Mouse (Mus musculus) heart, postnatal 0 days (tissue): ENCODE measurements around the gene Psma6. TPM values are rescaled to one million over a fixed set of nuclear protein-coding genes. Genes with fewer than 3 reads are reported as not detected.

Experiments
- ATAC-seq: fragments of 200-750 bp; cut with Nextera tagmentation; 2 replicates; pipeline ENCODE4 v1.8.0; 2017; ENCODE audit warnings: low read depth, moderate number of reproducible peaks, moderate library complexity; ENCODE audit not compliant: insufficient read depth
- DNase-seq: peaks from one replicate; pipeline ENCODE4 v3.0.0-alpha.2; 2016; ENCODE audit warnings: low spot score
- H3K27ac ChIP-seq: fragments of 300-500 bp; sonication (generic); 2 replicates; pipeline ENCODE4 v1.5.1; 2014; ENCODE audit warnings: low read depth, mild to moderate bottlenecking
- H3K27me3 ChIP-seq: fragments of 300-500 bp; sonication (generic); 2 replicates; pipeline ENCODE4 v1.6.1; 2014; ENCODE audit warnings: low read length, mixed read lengths; ENCODE audit not compliant: control insufficient read depth, insufficient read depth
- H3K36me3 ChIP-seq: fragments of 300-500 bp; sonication (generic); replicated peaks from 2 replicates; pipeline ENCODE4 v1.6.1; 2014; ENCODE audit warnings: low read length, mixed read lengths; ENCODE audit not compliant: control insufficient read depth, insufficient read depth
- H3K4me1 ChIP-seq: fragments of 300-500 bp; sonication (generic); 2 replicates; pipeline ENCODE4 v1.6.1; 2014; ENCODE audit warnings: antibody characterized with exemption; ENCODE audit not compliant: control insufficient read depth, insufficient read depth
- H3K4me2 ChIP-seq: fragments of 300-500 bp; sonication (generic); 2 replicates; pipeline ENCODE4 v1.6.1; 2014; ENCODE audit warnings: low read depth, mild to moderate bottlenecking, low read length, moderate library complexity
- H3K4me3 ChIP-seq: fragments of 300-500 bp; sonication (generic); 2 replicates; pipeline ENCODE4 v1.5.1; 2014; ENCODE audit warnings: low read depth, low read length
- H3K9ac ChIP-seq: fragments of 300-500 bp; sonication (generic); replicated peaks from 2 replicates; pipeline ENCODE4 v1.6.1; 2014; ENCODE audit warnings: low read depth, low read length, mixed read lengths
- H3K9me3 ChIP-seq: fragments of 300-500 bp; sonication (generic); replicated peaks from 2 replicates; pipeline ENCODE4 v1.6.1; 2016; ENCODE audit warnings: low read length; ENCODE audit not compliant: control insufficient read depth
- CTCF ChIP-seq: IDR thresholded peaks from 2 replicates; pipeline ENCODE4 v1.5.1; 2016; ENCODE audit warnings: antibody characterized with exemption, control low read depth, low read depth
- EP300 ChIP-seq: IDR thresholded peaks from 2 replicates; pipeline ENCODE4 v1.6.1; 2016; ENCODE audit warnings: antibody characterized with exemption, low read depth
- WGBS: fragments of 180-500 bp; shearing (Covaris S2); extraction: QIAGEN DNeasy Blood & Tissue Kit; methylation state at CpG from one replicate; pipeline ENCODE4 v1.1.7; 2014; 5-methylcytosine and 5-hydroxymethylcytosine counted together
- polyA plus RNA-seq: library from polyadenylated mRNA; unstranded; fragments of >200 nt; fragmentation: Nextera tagmentation; extraction: Ambion mirVana; gene quantifications from 2 replicates; pipeline ENCODE4 v1.2.1, GENCODE M21; 2015
- total RNA-seq: library from RNA; depleted of rRNA; stranded (reverse); fragments of >200 nt; gene quantifications from 2 replicates; pipeline ENCODE4 v1.2.3, GENCODE M21; 2014; ENCODE audit warnings: low replicate concordance

Psma6 gene
- total and polyA plus RNA-seq, 2 experiments from 2014 or later = 75.8 to 383 TPM

DNA sequence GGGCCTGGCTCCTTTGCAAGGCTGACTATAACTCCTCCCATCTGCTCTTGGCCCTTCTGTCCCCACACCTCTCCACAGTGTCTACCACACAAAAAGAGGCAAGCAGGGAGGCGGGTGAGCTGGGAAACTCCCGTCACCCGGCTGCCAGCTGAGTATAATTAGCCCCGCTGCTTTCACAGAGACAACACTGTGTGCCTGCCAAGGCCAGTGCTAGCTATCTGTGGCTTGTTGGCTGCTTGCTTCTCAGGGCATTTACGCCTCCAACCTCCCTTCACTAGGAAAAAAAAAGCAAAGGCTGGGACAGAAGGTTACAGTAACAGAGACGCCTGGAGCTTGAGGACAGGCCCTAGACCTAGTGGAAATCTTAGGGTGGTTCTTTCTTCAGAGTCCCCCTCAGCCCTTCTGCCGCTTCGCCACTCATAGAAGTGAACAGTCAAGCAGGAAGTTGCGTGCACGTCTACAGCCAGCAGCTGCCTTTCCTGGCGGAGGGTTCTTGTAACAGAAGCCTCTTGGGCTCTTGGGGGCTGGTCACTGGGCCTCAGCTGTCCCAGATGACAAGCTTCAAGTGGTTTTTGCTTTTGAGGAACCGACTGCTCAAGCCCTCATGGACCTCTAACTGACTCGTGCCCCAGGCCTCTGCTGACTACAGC is 62.8 kb downstream of the Psma6 start:
- DNase-seq = peak; percentile 93
- no peaks in the 10 kb centered on the region for H3K36me3 ChIP-seq
- H3K27me3 ChIP-seq = no peaks in the 10 kb centered on the region
- WGBS = 3% methylated on average over 13 of the region's 13 CpGs
- no peak overlapping the region for H3K4me3 ChIP-seq
- ATAC-seq = peak; percentile 90
- H3K9ac ChIP-seq = peak overlapping the region; percentile 67
- TF ChIP-seq CTCF = no peak
- no peak for TF ChIP-seq EP300
- peaks cover 58% of the 10 kb centered on the region for H3K4me1 ChIP-seq
- H3K9me3 ChIP-seq = no peaks in the 10 kb centered on the region
- peak overlapping the region; percentile 98 for H3K27ac ChIP-seq
- H3K4me2 ChIP-seq = peak overlapping the region; percentile 30; the same call in 1 of the 2 replicates

DNA sequence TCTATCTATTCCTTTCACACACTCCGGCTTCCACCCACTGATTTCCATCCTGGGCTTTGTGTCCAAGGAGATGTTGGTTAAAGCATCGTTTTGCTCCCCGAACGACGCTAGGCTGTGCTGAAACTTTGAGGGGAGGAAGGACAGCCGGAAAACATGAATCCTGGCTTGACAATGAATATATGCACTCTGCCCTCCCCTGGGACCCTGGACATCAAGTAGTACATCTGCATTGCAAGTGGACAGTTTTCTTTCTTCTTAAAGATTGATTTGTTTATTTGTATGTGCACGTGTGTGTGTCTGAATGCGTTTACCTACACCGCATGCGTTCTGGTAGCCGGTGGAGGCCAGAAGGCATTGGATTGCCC is 63.4 kb downstream of the Psma6 start:
- DNase-seq = no peak
- no peaks in the 10 kb centered on the region for H3K36me3 ChIP-seq
- no peak for ATAC-seq
- H3K9ac ChIP-seq = peak overlapping the region; percentile 67
- TF ChIP-seq EP300 = 0 out of 2 replicates have a peak, but pooled peaks have one; percentile 46
- TF ChIP-seq CTCF = no peak
- H3K4me2 ChIP-seq = peak overlapping the region; percentile 30; the same call in 1 of the 2 replicates
- H3K27me3 ChIP-seq = no peaks in the 10 kb centered on the region
- peak overlapping the region; percentile 98 for H3K27ac ChIP-seq
- no peak overlapping the region for H3K4me3 ChIP-seq
- WGBS = 53% methylated on average over 11 of the region's 11 CpGs
- no peaks in the 10 kb centered on the region for H3K9me3 ChIP-seq
- H3K4me1 ChIP-seq = peaks cover 54% of the 10 kb centered on the region

DNA sequence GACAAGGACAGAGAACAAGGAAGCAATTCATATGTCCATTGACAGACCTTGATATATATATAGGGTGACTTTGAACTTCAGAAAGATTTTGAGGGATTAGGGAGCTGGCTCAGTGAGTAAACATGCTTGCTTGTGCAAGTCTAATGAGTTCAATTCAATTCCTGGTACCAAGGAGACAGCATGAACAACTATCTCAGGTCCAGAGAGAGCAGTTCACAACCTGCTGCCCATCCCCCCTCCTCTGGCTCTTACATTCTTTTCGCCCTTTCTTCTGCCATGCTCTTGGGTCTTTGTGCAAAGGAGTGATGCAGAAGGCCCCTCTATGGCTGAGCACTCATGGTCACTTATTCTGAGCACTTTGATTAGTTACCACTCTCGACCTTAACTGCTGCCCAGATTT is 64.4 kb downstream of the Psma6 start:
- no peak overlapping the region for H3K4me3 ChIP-seq
- no peak for ATAC-seq
- no peak for TF ChIP-seq CTCF
- TF ChIP-seq EP300 = no peak
- no peaks in the 10 kb centered on the region for H3K27me3 ChIP-seq
- H3K36me3 ChIP-seq = no peaks in the 10 kb centered on the region
- peaks cover 52% of the 10 kb centered on the region for H3K4me1 ChIP-seq
- H3K4me2 ChIP-seq = no peak overlapping the region
- H3K9me3 ChIP-seq = no peaks in the 10 kb centered on the region
- H3K9ac ChIP-seq = no peak overlapping the region
- peak overlapping the region; percentile 98; the same call in 1 of the 2 replicates for H3K27ac ChIP-seq
- DNase-seq = no peak
- WGBS = 73% methylated on average over 2 of the region's 2 CpGs

DNA sequence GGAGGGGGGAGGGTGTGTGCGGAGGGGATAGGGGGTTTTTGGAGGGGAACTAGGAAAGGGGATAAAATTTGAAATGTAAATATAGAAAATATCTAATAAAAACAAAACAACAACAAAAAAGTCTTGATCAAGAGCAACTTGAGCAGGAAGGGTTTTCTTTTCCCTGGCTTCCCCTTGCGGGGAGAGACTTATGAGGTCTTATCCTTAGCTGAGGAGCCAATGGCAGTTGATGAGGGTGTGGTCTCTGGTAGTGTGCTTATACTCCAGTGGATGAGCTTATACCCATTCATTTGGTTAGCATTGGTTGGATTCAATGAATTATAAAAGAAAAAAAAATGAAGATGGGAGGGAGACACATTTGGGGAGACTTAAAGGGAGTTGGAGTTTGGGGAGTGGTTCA is 65.0 kb downstream of the Psma6 start:
- H3K9me3 ChIP-seq = no peaks in the 10 kb centered on the region
- H3K27me3 ChIP-seq = no peaks in the 10 kb centered on the region
- no peak overlapping the region for H3K4me3 ChIP-seq
- H3K36me3 ChIP-seq = no peaks in the 10 kb centered on the region
- 92% methylated on average over 2 of the region's 2 CpGs for WGBS
- H3K27ac ChIP-seq = no peak overlapping the region
- no peak for TF ChIP-seq CTCF
- H3K9ac ChIP-seq = no peak overlapping the region
- ATAC-seq (no peak), DNase-seq (no peak)
- no peak overlapping the region for H3K4me2 ChIP-seq
- H3K4me1 ChIP-seq = peaks cover 46% of the 10 kb centered on the region

DNA sequence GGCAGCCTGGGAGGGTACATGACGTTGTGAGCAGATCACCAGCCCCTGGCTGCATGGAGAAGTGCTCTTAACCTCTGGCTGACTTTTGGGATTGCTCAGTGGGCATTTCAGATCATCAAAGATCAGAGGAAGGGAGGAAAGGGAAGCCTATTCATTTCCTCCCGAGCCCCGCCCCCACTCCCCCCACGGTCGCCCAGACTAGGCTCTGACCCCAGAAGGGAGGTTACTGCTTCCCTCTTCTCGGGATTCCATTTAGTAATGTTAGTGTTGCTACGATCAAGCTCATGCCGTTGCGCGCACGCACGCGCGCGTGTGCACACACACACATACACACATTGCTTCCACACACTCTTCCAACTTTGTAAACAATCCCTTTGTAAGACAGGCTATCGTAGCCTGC is 66.4 kb downstream of the Psma6 start:
- peaks cover 42% of the 10 kb centered on the region for H3K4me1 ChIP-seq
- DNase-seq (no peak), ATAC-seq (no peak)
- no peaks in the 10 kb centered on the region for H3K9me3 ChIP-seq
- H3K4me3 ChIP-seq = no peak overlapping the region
- WGBS = 64% methylated on average over 16 of the region's 16 CpGs
- no peak overlapping the region for H3K4me2 ChIP-seq
- H3K36me3 ChIP-seq = no peaks in the 10 kb centered on the region
- H3K27ac ChIP-seq = no peak overlapping the region
- no peak overlapping the region for H3K9ac ChIP-seq
- TF ChIP-seq EP300 = no peak
- no peak for TF ChIP-seq CTCF
- H3K27me3 ChIP-seq = no peaks in the 10 kb centered on the region

DNA sequence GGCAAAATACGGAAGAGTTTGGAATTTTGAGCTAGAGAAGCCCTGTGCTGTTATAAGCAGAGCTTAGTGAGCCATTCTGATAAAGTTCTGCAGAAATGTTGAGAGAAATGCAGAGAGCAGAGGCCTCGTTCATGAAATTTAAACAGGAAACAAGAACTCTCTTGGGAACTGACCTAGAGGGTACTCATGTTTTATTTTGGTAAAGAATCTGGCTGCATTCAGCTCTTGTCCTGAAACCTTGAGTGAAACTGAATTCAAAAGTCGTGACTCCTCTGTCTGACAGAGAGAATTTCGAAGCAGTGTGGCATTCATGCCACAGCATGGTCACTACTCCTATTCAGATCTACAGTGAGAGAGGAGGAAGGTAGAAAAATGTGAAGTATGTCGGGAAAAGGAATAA is 68.8 kb downstream of the Psma6 start:
- Histone ChIP-seq H3K27ac (peak overlapping the region; percentile 60), H3K36me3 (no peaks in the 10 kb centered on the region), H3K4me1 (peaks cover 20% of the 10 kb centered on the region), H3K4me2 (no peak overlapping the region), H3K27me3 (no peaks in the 10 kb centered on the region), H3K9me3 (no peaks in the 10 kb centered on the region), H3K9ac (no peak overlapping the region), H3K4me3 (no peak overlapping the region)
- DNase-seq (no peak), ATAC-seq (no peak)
- TF ChIP-seq CTCF (no peak), EP300 (no peak)
- 48% methylated on average over 5 of the region's 5 CpGs for WGBS
